8 mouse cellular contexts compared by ENCODE assay signal in genomic region chr11:52282774-52283595, GRCm38 (mm10). TPM values are rescaled to one million over a fixed set of nuclear protein-coding genes. Genes with fewer than 3 reads are reported as not detected.
DNase-seq lines count a peak whose midpoint lies in the region; ATAC-seq and TF ChIP-seq lines count a peak whose summit lies in the region.

Gene Tcf7 (minus strand): TSS chr11:52283014.

- peak; percentile 88 for DNase-seq in MN1 (ENCODE audit: low spot score)
- peak; percentile 65 for DNase-seq in heart, postnatal 4 days
- peak; percentile 24 for DNase-seq in large intestine, adult 2 months (ENCODE audit: low read depth, low spot score)
- peak; percentile 32 for DNase-seq in skeletal muscle tissue, adult 2 months (ENCODE audit: low read depth, low spot score)
- DNase-seq in frontal cortex, adult 2 months (ENCODE audit: extremely low spot score in 1 of 2, low spot score in 1 of 2), result no peak

- under 1% methylated on average over 86 of the region's 97 CpGs for WGBS in embryonic facial prominence, embryonic 15.5 days
- WGBS in large intestine, adult 2 months, result 1% methylated on average over 92 of the region's 97 CpGs

- H3K36me3 ChIP-seq in C2C12 (ENCODE audit: control insufficient read depth, insufficient read depth), result no peaks in the 10 kb centered on the region
- no peaks in the 10 kb centered on the region for H3K36me3 ChIP-seq in embryonic facial prominence, embryonic 15.5 days

- H3K79me2 ChIP-seq in C2C12 (ENCODE audit: control insufficient read depth, insufficient read depth), result no peaks in the 10 kb centered on the region

- no peaks in the 10 kb centered on the region for H3K9me3 ChIP-seq in embryonic facial prominence, embryonic 15.5 days (replicated peaks)

- no peak for TF ChIP-seq CTCF in C2C12 (IDR thresholded peaks at IDR 0.05; ENCODE audit: control insufficient read depth, insufficient read depth, insufficient read length)

- H3K4me3 ChIP-seq in C2C12 (ENCODE audit: insufficient read depth, poor library complexity, severe bottlenecking), result peak within 1 kb of the TSS; percentile 41
- H3K4me3 ChIP-seq in embryonic facial prominence, embryonic 15.5 days (replicated peaks), result peak within 1 kb of the TSS; percentile 70

- peaks cover 32% of the 10 kb centered on the region for H3K4me1 ChIP-seq in embryonic facial prominence, embryonic 15.5 days

- ATAC-seq in embryonic facial prominence, embryonic 15.5 days (ENCODE audit: insufficient number of reproducible peaks, low FRiP score, low TSS enrichment, low read depth), result peak; percentile 64
- ATAC-seq in megakaryocyte progenitor cell, adult 5-6 weeks (replicated peaks; ENCODE audit: poor library complexity), result peak; percentile 15; the same call in 1 of the 2 replicates

- H3K27ac ChIP-seq in embryonic facial prominence, embryonic 15.5 days (replicated peaks), result 0 out of 2 replicates have a peak within 1 kb of the TSS, but pooled peaks have one; percentile 22

- H3K9ac ChIP-seq in embryonic facial prominence, embryonic 15.5 days, result peak within 1 kb of the TSS; percentile 59

- peak within 1 kb of the TSS; percentile 77 for H3ac ChIP-seq in C2C12 (ENCODE audit: control insufficient read depth, insufficient read length, low read depth)

- H3K4me2 ChIP-seq in embryonic facial prominence, embryonic 15.5 days (replicated peaks), result peak within 1 kb of the TSS; percentile 98

- no peaks in the 10 kb centered on the region for H3K79me3 ChIP-seq in C2C12 (ENCODE audit: low read depth)

- H3K27me3 ChIP-seq in C2C12 (ENCODE audit: control insufficient read depth, insufficient read depth, insufficient read length), result no peaks in the 10 kb centered on the region
- H3K27me3 ChIP-seq in embryonic facial prominence, embryonic 15.5 days, result peaks cover 16% of the 10 kb centered on the region

TF ChIP-seq in C2C12, 6 proteins besides CTCF, POLR2A, EP300 and RAD21:
- TF ChIP-seq USF1 (IDR thresholded peaks at IDR 0.05; ENCODE audit: low read depth), result no peak
- TF ChIP-seq FOSL1 (IDR thresholded peaks at IDR 0.05; ENCODE audit: insufficient read depth, low read length, poor library complexity, severe bottlenecking), result no peak
- no peak for TF ChIP-seq MYOG (IDR thresholded peaks at IDR 0.05; ENCODE audit: control insufficient read depth, extremely low read depth, insufficient read length)
- TF ChIP-seq CEBPB (IDR thresholded peaks at IDR 0.05; ENCODE audit: low read depth), result no peak
- no peak for TF ChIP-seq MYOD1 (IDR thresholded peaks at IDR 0.05; ENCODE audit: control insufficient read depth, insufficient read length, low read depth)
- no peak for TF ChIP-seq MAX (IDR thresholded peaks at IDR 0.05)

RNA-seq across cellular contexts. Expression of gene Tcf7, which starts in this region (rescaled TPM):
- 25.3 TPM for polyA plus RNA-seq in C2C12 (2012; fragmentation: generic; extraction: Trizol)
- 21.5 and 22.6 TPM in 2 replicates for polyA plus RNA-seq in embryonic facial prominence, embryonic 15.5 days (2015; fragmentation: Nextera tagmentation; extraction: Ambion mirVana)
- total RNA-seq in heart, postnatal 4 days (2021), result 1 to 10 TPM; 2.8 to 3.8 TPM
- polyA plus RNA-seq in large intestine, adult 2 months (2012; rRNA removed), result 11.9 TPM in 2 replicates
- 1.0 and 2.6 TPM in 2 replicates for total RNA-seq in megakaryocyte progenitor cell, adult 5-6 weeks (2015)
- 0.64 TPM in 1 of 2 replicates, not detected in the other for total RNA-seq in megakaryocyte progenitor cell, adult 5-6 weeks (2017)
- polyA plus RNA-seq in frontal cortex, adult 2 months (2012; rRNA removed), result 8.5 and 9.1 TPM in 2 replicates

Comparison
In these comparisons a context has a peak if more than half of its experiments do, and no peak if none do; other contexts are left out.
1. DNase-seq: peak in MN1 (single experiment), heart, postnatal 4 days (single experiment), large intestine, adult 2 months (single experiment) and skeletal muscle tissue, adult 2 months (single experiment); none in frontal cortex, adult 2 months (0 of 2).